Mouse (Mus musculus): ENCODE measurements at regions not wholly inside any gene's neighbourhood (a gene's known extent, or its start where the extent isn't known, plus 50 kb on each side); places are given as distances from the start of the nearest gene placed in this dataset.

GRCm38 (mm10) chr2:159067506-159067905, 272.9 kb downstream of the Dhx35 start:
- Histone ChIP-seq H3K9me3 (ENCODE audit: control insufficient read depth, low read length) (no peaks in the 10 kb centered on the region), H3K9ac (ENCODE audit: low read length) (no peak overlapping the region), H3K27ac (replicated peaks; ENCODE audit: low read depth, low read length) (no peak overlapping the region), H3K4me2 (ENCODE audit: low read depth, severe bottlenecking) (no peak overlapping the region), H3K4me3 (ENCODE audit: low read depth, low read length) (no peak overlapping the region), H3K27me3 (ENCODE audit: control insufficient read depth, insufficient read depth, low read length) (0 out of 2 replicates have a peak, but pooled peaks cover 12% of the 10 kb centered on the region), H3K36me3 (ENCODE audit: control insufficient read depth, insufficient read depth, low read length) (no peaks in the 10 kb centered on the region), H3K4me1 (ENCODE audit: control insufficient read depth, insufficient read depth, low read length) (peaks cover 5% of the 10 kb centered on the region; the same call in 1 of the 2 replicates)
- no peak for ATAC-seq (ENCODE audit: insufficient number of reproducible peaks, low FRiP score, low TSS enrichment, low read depth)
- no peak for DNase-seq (ENCODE audit: low spot score)
- 64% methylated on average over 7 of the region's 7 CpGs for WGBS

- WGBS, result 44% methylated on average over 7 of the region's 7 CpGs
- no peak for DNase-seq (ENCODE audit: low spot score)
- H3K9me3 ChIP-seq (ENCODE audit: control insufficient read depth, low read length), result no peaks in the 10 kb centered on the region
- no peak overlapping the region for H3K9ac ChIP-seq (ENCODE audit: low read length)
- peaks cover 5% of the 10 kb centered on the region; the same call in 1 of the 2 replicates for H3K4me1 ChIP-seq (ENCODE audit: control insufficient read depth, insufficient read depth, low read length)
- ATAC-seq (ENCODE audit: insufficient number of reproducible peaks, low FRiP score, low TSS enrichment, low read depth), result no peak
- H3K27me3 ChIP-seq (ENCODE audit: control insufficient read depth, insufficient read depth, low read length), result 0 out of 2 replicates have a peak, but pooled peaks cover 12% of the 10 kb centered on the region
- H3K4me2 ChIP-seq (ENCODE audit: low read depth, severe bottlenecking), result no peak overlapping the region
- H3K27ac ChIP-seq (replicated peaks; ENCODE audit: low read depth, low read length), result no peak overlapping the region
- H3K36me3 ChIP-seq (ENCODE audit: control insufficient read depth, insufficient read depth, low read length), result no peaks in the 10 kb centered on the region
- H3K4me3 ChIP-seq (ENCODE audit: low read depth, low read length), result no peak overlapping the region
Observed at GRCm38 (mm10) chr2:159068303-159069020, 273.9 kb downstream of the Dhx35 start.

- Histone ChIP-seq H3K27ac (replicated peaks; ENCODE audit: low read depth, low read length) (no peak overlapping the region), H3K9me3 (ENCODE audit: control insufficient read depth, low read length) (no peaks in the 10 kb centered on the region), H3K4me1 (ENCODE audit: control insufficient read depth, insufficient read depth, low read length) (peaks cover 5% of the 10 kb centered on the region; the same call in 1 of the 2 replicates), H3K27me3 (ENCODE audit: control insufficient read depth, insufficient read depth, low read length) (0 out of 2 replicates have a peak, but pooled peaks cover 12% of the 10 kb centered on the region), H3K4me2 (ENCODE audit: low read depth, severe bottlenecking) (no peak overlapping the region), H3K9ac (ENCODE audit: low read length) (no peak overlapping the region), H3K4me3 (ENCODE audit: low read depth, low read length) (no peak overlapping the region), H3K36me3 (ENCODE audit: control insufficient read depth, insufficient read depth, low read length) (no peaks in the 10 kb centered on the region)
- WGBS, result 5% methylated on average over 6 of the region's 6 CpGs
- DNase-seq (ENCODE audit: low spot score) (peak; percentile 34), ATAC-seq (ENCODE audit: insufficient number of reproducible peaks, low FRiP score, low TSS enrichment, low read depth) (no peak)
Observed at GRCm38 (mm10) chr2:159069180-159069579, 274.6 kb downstream of the Dhx35 start.

GRCm38 (mm10) chr2:159072997-159073690, 278.5 kb downstream of the Dhx35 start:
- Histone ChIP-seq H3K4me2 (ENCODE audit: low read depth, severe bottlenecking) (no peak overlapping the region), H3K4me1 (ENCODE audit: control insufficient read depth, insufficient read depth, low read length) (peaks cover 5% of the 10 kb centered on the region; the same call in 1 of the 2 replicates), H3K9ac (ENCODE audit: low read length) (no peak overlapping the region), H3K9me3 (ENCODE audit: control insufficient read depth, low read length) (no peaks in the 10 kb centered on the region), H3K27ac (replicated peaks; ENCODE audit: low read depth, low read length) (no peak overlapping the region), H3K36me3 (ENCODE audit: control insufficient read depth, insufficient read depth, low read length) (no peaks in the 10 kb centered on the region), H3K4me3 (ENCODE audit: low read depth, low read length) (no peak overlapping the region), H3K27me3 (ENCODE audit: control insufficient read depth, insufficient read depth, low read length) (0 out of 2 replicates have a peak, but pooled peaks cover 3% of the 10 kb centered on the region)
- no peak for ATAC-seq (ENCODE audit: insufficient number of reproducible peaks, low FRiP score, low TSS enrichment, low read depth)
- WGBS, result 83% methylated on average over 7 of the region's 7 CpGs
- DNase-seq (ENCODE audit: low spot score), result no peak

GRCm38 (mm10) chr2:159079836-159080235, 285.2 kb downstream of the Dhx35 start:
- no peak for ATAC-seq (ENCODE audit: insufficient number of reproducible peaks, low FRiP score, low TSS enrichment, low read depth)
- DNase-seq (ENCODE audit: low spot score), result no peak
- Histone ChIP-seq H3K9me3 (ENCODE audit: control insufficient read depth, low read length) (no peaks in the 10 kb centered on the region), H3K4me2 (ENCODE audit: low read depth, severe bottlenecking) (no peak overlapping the region), H3K9ac (ENCODE audit: low read length) (no peak overlapping the region), H3K27ac (replicated peaks; ENCODE audit: low read depth, low read length) (no peak overlapping the region), H3K4me3 (ENCODE audit: low read depth, low read length) (no peak overlapping the region), H3K4me1 (ENCODE audit: control insufficient read depth, insufficient read depth, low read length) (no peaks in the 10 kb centered on the region), H3K27me3 (ENCODE audit: control insufficient read depth, insufficient read depth, low read length) (no peaks in the 10 kb centered on the region), H3K36me3 (ENCODE audit: control insufficient read depth, insufficient read depth, low read length) (no peaks in the 10 kb centered on the region)
- WGBS, result 72% methylated on average over 7 of the region's 7 CpGs

- no peak for ATAC-seq (ENCODE audit: insufficient number of reproducible peaks, low FRiP score, low TSS enrichment, low read depth)
- 88% methylated on average over 19 of the region's 19 CpGs for WGBS
- Histone ChIP-seq H3K9ac (ENCODE audit: low read length) (no peak overlapping the region), H3K4me2 (ENCODE audit: low read depth, severe bottlenecking) (no peak overlapping the region), H3K9me3 (ENCODE audit: control insufficient read depth, low read length) (no peaks in the 10 kb centered on the region), H3K36me3 (ENCODE audit: control insufficient read depth, insufficient read depth, low read length) (no peaks in the 10 kb centered on the region), H3K27ac (replicated peaks; ENCODE audit: low read depth, low read length) (no peak overlapping the region), H3K4me3 (ENCODE audit: low read depth, low read length) (no peak overlapping the region), H3K4me1 (ENCODE audit: control insufficient read depth, insufficient read depth, low read length) (no peaks in the 10 kb centered on the region), H3K27me3 (ENCODE audit: control insufficient read depth, insufficient read depth, low read length) (no peaks in the 10 kb centered on the region)
- no peak for DNase-seq (ENCODE audit: low spot score)
Observed at GRCm38 (mm10) chr2:159080784-159081544, 286.4 kb downstream of the Dhx35 start.

- Histone ChIP-seq H3K9me3 (ENCODE audit: control insufficient read depth, low read length) (no peaks in the 10 kb centered on the region), H3K4me2 (ENCODE audit: low read depth, severe bottlenecking) (no peak overlapping the region), H3K9ac (ENCODE audit: low read length) (no peak overlapping the region), H3K4me1 (ENCODE audit: control insufficient read depth, insufficient read depth, low read length) (no peaks in the 10 kb centered on the region), H3K4me3 (ENCODE audit: low read depth, low read length) (no peak overlapping the region), H3K27me3 (ENCODE audit: control insufficient read depth, insufficient read depth, low read length) (no peaks in the 10 kb centered on the region), H3K36me3 (ENCODE audit: control insufficient read depth, insufficient read depth, low read length) (no peaks in the 10 kb centered on the region), H3K27ac (replicated peaks; ENCODE audit: low read depth, low read length) (no peak overlapping the region)
- DNase-seq (ENCODE audit: low spot score) (no peak), ATAC-seq (ENCODE audit: insufficient number of reproducible peaks, low FRiP score, low TSS enrichment, low read depth) (no peak)
- WGBS, result 74% methylated on average over 2 of the region's 2 CpGs
Observed at GRCm38 (mm10) chr2:159086836-159087235, 292.2 kb downstream of the Dhx35 start.

- H3K27ac ChIP-seq (replicated peaks; ENCODE audit: low read depth, low read length), result no peak overlapping the region
- ATAC-seq (ENCODE audit: insufficient number of reproducible peaks, low FRiP score, low TSS enrichment, low read depth) (no peak), DNase-seq (ENCODE audit: low spot score) (no peak)
- no peaks in the 10 kb centered on the region for H3K36me3 ChIP-seq (ENCODE audit: control insufficient read depth, insufficient read depth, low read length)
- H3K27me3 ChIP-seq (ENCODE audit: control insufficient read depth, insufficient read depth, low read length), result no peaks in the 10 kb centered on the region
- H3K4me1 ChIP-seq (ENCODE audit: control insufficient read depth, insufficient read depth, low read length), result no peaks in the 10 kb centered on the region
- no peak overlapping the region for H3K4me2 ChIP-seq (ENCODE audit: low read depth, severe bottlenecking)
- H3K9ac ChIP-seq (ENCODE audit: low read length), result no peak overlapping the region
- H3K4me3 ChIP-seq (ENCODE audit: low read depth, low read length), result no peak overlapping the region
- H3K9me3 ChIP-seq (ENCODE audit: control insufficient read depth, low read length), result no peaks in the 10 kb centered on the region
- WGBS, result 87% methylated on average over 4 of the region's 4 CpGs
Observed at GRCm38 (mm10) chr2:159088196-159088595, 293.6 kb downstream of the Dhx35 start.
